Comparison of ENCODE assay signal across 13 mouse cellular contexts in the genomic region with DNA sequence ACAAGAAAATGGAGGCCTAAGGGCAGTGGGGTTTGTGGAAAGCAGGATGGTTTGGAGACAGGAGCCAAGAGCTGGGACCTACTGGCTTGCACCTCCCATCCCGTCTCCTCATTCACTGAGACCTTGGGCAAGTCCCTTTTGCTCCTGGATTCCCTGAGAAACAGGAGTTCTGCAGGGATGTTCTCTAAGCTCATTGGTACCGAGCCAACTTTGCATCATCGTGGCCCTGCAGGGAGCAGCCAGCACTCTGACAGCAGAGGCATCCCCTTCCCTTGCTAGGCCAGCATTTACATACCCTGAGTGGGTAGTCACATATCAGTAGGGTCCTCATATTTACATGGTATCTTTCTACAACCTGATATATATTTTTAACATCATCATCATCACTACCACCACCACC.
"Had no signal": no experiment of that assay in that cellular context is flagged by ENCODE, and none has a peak within 500 bp of the region (broad histone marks: within the 10 kb centered on the region; RNA-seq: fewer than 3 reads in every experiment).

No protein-coding gene starts in this region.

- H3K36me3 ChIP-seq: midbrain, embryonic 13.5 days; midbrain, embryonic 15.5 days; neural tube, embryonic 13.5 days; neural tube, embryonic 15.5 days had no signal

- H3K27ac ChIP-seq: macrophage; midbrain, embryonic 13.5 days; midbrain, embryonic 15.5 days; neural tube, embryonic 15.5 days; stomach, postnatal 0 days had no signal

- DNase-seq: thymus, adult 2 months; thymus, postnatal 25 days; thymus, postnatal 4 days had no signal

- H3K4me3 ChIP-seq: lung, embryonic 15.5 days; megakaryocyte, embryonic 14.5 days; midbrain, embryonic 13.5 days; midbrain, embryonic 15.5 days; neural tube, embryonic 13.5 days; neural tube, embryonic 15.5 days; stomach, embryonic 15.5 days had no signal

- H3K9me3 ChIP-seq: lung, embryonic 15.5 days; midbrain, embryonic 13.5 days; midbrain, embryonic 15.5 days; neural tube, embryonic 13.5 days; neural tube, embryonic 15.5 days; stomach, embryonic 15.5 days had no signal

- H3K4me2 ChIP-seq: lung, embryonic 15.5 days; midbrain, embryonic 11.5 days; midbrain, embryonic 13.5 days; midbrain, embryonic 15.5 days; neural tube, embryonic 13.5 days; neural tube, embryonic 15.5 days; stomach, embryonic 15.5 days had no signal

- H3K27me3 ChIP-seq: lung, embryonic 15.5 days; midbrain, embryonic 13.5 days; midbrain, embryonic 15.5 days; neural tube, embryonic 13.5 days; neural tube, embryonic 15.5 days; stomach, embryonic 15.5 days had no signal
